Mouse (Mus musculus): ENCODE data around the gene Olfr157.

DNA sequence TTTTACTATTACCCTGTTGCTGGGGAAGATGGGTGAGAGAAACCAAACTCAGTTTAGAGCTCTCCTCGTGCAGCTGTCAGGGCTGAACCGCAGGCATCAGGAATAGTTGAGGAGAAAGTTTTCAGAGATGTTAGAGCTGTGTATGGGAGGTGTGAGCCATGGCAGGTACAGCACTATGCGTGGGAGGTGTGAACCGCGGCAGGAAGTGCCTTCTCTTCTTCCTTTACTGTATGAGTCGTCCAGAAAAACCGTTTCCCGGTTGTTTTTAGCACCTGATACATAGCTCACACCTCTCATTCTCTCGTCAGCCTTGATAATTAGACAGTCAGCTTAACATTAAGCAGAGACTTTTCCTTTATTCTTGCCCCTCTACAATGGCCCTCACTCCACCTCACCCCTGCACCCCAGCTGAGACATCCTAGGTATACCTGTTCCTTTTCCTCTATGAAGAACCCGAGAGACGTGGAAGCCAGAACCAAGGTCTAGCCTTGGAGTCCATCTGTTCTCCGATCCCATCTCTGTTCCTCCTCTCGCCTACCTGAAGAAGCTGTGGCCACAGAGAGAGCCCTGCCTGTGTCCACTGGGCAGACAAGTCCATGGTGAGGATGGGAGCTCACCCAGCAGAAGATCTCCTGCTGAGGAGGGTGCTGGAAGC, 17.0 kb downstream of the Olfr157 start:
- TF ChIP-seq CTCF (IDR thresholded peaks at IDR 0.05; ENCODE audit: low read depth, low read length) (no peak), TAL1 (conservative IDR thresholded peaks at IDR 0.05; ENCODE audit: low read depth, low read length) (no peak)

Measured in G1E (cell line).